Mouse (Mus musculus) embryo, embryonic 9.5 days (tissue): ENCODE measurements at regions not wholly inside any gene's neighbourhood (a gene's known extent, or its start where the extent isn't known, plus 50 kb on each side); places are given as distances from the start of the nearest gene placed in this dataset.

Experiments
- DNase-seq: peaks from one replicate; pipeline ENCODE4 v3.0.0-alpha.2; 2017; ENCODE audit errors: extremely low spot score

DNA sequence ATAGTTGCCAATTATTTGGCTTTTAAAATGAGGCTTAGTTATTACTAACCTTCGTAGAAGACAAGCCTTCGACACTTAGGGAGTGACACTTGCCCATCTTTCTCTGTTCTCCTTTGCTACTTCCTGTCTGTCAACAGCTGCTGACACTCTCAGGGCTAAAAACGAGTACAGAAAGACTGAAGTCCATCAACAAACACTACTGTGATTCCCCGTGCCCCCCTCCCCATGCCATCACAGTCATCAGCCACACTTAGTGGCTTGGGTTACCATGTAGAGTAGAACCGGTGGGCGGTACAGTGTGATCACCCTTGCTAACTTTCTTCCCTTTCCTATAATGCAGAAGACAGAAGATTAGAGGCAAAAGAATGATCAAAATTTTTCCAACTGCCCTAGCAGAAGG is 402.4 kb downstream of the Atp23 start:
- DNase-seq: no peak

DNA sequence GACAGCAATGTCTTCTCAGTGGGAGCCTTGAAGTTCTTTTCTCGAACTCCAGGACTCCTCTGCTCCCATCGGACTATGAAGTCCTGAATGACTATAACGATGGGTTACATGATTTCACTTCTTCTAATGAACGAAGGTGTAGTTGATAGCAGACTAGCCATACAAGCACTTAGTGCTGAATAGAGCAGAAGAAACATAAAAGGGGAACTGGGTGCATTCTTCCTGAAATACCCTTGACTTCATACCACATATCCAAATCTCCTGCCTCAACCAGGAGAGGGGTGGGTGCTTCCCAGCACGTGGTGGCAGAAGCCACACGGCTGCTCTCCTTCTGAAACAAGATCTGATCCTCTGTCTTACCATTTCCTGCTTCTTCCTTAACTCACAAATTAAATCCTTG is 407.4 kb downstream of the Atp23 start:
- DNase-seq: no peak

DNA sequence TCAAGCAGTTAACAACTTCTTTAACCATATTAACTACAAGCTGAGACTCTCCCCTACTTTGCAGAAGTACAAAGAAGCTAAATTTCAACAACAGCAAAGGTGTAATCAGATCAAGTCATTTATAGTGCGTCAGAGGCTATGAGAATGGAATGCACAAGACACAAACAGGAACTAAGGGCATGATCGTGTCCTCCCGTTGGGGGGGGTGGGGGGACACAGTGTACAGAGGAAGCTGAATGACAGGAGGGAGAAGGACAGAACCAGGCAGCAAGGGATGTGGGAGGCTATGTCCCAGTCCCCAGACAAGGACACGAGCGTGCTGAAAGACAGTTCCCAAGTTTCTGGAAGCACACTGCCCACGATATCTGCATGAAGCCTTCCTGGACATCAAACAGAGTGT is 408.9 kb downstream of the Atp23 start:
- DNase-seq: no peak

DNA sequence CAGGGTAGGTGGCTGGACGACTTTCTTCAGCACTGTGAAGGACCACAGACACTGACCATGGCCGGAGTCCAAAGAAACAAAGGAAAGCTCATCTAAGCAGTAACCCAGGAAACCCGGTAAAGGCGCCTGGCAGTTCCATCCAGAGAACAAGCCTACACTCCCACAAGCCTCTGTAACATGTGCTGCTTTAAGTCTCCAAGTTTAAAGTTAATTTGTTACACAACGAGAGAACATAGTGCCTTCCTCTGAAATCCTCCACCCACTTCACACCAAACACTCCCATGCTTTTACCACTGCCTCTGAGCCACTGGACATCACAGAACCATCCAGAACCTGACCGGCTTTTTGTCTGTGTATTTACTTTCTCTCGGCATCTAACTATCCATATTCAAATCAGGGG is 416.0 kb downstream of the Atp23 start:
- DNase-seq: no peak

DNA sequence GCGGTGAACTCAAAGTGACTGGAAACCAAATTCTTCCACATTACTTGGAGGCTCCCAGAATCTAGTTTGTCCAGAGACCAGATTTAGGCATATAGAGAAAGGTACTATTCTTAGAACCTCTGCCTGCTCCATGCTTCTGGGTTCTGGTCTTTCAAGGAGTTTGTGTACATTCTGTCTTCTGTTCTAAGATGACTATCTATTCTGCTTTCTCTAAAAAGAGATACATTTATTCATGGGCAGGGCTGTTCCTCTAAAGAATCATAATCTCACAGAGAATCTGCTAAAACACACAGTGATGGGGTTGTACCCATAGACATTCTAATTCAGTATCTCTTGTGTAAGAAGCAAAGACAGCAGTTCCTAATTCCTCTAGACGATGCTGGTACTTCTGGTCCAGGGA is 417.7 kb downstream of the Atp23 start:
- no peak for DNase-seq

DNA sequence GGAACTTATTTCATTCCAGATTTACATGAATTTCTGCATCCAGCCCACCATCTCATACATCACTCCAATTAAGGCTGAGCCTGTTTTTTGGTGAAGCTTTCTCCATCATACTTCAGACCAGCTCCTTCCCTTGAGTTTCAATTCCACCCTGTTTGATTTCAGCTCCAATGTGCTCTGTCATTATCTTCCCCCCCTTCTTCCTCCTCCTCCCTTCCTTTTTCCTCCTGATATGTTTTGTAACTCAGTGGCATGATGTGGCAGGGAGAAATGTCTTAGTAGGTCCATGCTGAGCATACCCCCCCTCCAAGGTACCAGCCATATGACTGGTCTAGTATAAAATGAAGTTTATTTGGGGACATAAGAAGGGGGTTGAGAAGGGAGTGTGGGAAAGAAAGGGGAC is 420.8 kb downstream of the Atp23 start:
- DNase-seq: no peak

DNA sequence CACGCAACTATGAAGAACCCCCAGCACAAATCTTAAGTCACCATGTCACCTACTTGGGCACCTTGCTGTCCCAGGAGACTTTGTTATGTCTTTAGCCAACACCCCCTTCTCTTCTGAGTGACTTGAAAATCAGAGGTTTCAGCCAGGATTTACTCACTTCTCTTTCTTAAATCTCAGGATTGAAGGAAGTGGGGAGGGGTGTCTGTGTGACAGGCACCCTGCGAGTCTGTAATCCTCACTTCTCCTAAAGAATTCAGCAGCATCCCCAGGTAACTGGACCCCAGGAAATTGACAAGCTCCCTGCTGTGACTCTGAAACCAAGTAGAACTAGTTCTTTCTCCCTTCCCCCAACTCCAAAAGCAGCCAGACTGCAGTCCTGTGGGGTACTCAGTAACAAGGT is 421.4 kb downstream of the Atp23 start:
- no peak for DNase-seq

DNA sequence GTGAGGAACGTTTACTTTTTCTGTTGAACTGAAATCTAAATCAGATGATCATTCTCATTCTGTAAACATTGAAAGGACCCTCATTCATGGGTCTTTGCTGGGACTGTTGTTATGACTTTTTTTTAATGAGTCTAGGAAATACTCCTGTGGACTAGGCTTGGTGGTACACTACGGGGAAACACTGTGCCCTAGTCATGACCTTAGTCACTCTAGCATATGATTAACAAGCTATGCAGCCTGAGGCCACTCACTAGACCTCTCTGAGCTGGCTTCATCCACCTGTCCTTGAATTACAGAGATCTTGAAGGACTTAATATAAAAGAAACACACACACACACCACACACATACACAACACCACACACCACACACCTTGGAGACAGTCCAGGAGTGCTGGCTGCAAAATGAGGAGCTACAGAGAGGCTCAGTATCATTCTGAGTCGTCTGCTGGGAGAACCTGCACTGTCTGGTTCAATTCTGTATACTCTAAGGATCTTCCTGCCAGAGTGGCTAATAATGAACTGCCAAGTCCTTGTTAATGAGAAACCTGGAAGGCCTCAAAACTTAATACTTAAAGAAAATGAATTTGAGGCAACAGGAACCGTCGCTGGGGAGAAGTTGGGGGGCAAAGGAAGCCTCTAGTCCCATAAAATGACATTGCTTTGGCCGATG is 428.0 kb downstream of the Atp23 start:
- no peak for DNase-seq

DNA sequence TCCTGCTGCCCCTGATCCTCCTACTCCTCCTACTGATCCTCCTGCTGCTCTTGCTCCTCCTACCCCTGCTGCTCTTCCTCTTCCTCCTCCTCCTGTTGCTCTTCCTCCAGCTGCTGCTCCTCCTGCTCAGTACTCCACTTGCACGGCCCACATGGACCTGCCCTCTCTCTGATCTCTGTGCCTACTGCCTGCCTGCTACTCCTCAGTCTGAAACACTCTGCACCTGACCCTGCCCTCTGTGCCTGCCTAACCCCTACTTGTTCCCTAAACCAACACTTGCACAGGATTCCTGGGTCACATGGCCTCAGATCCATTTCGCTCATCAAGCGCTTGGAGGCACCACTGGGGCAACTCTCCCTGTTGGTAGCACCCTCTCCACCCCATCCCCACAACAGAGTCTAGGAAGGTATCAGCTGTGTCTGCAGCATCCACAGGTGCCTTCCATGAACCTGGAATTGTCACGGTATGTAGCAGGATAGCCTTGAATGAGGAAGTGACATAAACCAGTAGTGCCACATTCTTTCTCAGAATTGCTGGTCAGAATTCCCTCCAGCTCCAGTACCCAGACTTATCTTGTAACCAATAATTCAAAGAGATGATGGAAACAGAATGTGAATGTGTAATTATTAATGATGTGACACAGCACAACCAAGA is 430.2 kb downstream of the Atp23 start:
- no peak for DNase-seq

DNA sequence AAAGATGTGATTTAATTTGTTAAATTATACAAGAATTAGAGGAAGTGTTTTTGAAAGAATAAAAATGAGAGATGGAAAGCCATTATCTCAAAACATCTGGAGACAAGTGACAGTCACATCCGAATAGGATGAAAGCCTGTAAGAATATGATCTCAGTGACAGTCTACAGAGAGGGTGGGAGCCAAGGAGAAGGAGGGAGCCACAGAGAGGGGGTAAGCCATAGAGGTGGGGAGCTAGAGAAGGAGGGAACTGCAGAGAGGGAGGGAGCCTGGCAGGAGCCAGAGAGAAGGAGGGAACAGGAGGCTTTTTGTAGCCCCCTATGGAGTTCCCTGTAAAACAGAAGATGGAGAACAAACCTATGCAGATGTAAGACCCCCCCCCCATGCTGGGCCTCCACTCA is 438.4 kb downstream of the Atp23 start:
- no peak for DNase-seq

DNA sequence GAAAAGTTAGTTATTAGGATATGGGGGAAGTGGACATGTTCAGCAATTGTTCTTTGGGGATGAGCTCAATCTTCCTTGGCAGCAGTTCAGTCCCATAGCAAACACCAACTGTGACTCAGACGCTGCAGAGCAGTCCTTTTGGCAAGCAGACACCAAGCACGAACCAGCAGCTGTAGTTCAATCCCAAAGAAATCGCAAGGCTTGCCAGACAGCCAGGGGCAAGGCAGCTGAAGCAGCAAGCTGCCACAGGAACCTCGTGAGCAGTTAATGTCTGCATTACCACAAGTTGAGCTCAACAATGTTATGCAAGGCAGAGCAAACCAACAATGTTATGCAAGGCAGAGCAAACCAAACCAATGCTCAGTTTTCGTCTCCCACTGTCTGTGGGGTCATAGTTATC is 442.6 kb downstream of the Atp23 start:
- DNase-seq: no peak

DNA sequence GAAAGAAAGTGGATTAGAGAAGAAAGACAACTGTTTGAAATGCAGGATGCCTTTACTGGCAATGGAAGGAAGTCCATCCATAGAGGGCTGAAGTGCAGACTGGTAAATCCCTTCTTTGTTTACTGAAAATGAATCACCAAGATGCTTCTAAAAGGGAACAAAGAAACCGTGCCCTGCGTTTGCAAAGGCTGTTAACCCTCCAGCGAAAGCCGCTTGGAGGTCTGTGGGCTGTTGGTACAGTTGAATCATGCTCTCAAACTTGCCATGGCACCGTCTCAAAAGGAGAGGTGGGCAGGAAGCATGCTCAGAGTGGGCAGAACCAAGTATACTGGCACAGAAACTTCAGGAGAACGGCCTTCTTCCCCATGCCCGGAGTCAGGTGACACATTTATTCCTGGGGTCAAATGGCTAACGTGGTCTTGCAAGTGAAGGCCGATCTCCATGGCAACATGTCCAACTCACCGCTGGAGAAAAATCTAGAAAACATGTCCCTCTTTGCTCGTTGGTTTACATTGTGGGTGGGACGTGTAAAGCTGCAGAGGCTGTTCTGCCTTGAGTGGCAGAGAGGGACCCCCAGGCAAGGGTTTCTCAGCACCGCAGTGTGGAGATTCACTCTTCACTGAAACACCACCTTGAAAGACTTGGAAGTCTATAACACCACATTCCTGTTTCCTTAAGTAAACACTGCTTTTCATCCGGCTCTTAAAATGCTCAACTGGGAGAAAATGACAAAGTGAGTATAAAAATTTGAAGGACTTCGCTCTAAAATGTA is 448.2 kb downstream of the Atp23 start:
- no peak for DNase-seq

DNA sequence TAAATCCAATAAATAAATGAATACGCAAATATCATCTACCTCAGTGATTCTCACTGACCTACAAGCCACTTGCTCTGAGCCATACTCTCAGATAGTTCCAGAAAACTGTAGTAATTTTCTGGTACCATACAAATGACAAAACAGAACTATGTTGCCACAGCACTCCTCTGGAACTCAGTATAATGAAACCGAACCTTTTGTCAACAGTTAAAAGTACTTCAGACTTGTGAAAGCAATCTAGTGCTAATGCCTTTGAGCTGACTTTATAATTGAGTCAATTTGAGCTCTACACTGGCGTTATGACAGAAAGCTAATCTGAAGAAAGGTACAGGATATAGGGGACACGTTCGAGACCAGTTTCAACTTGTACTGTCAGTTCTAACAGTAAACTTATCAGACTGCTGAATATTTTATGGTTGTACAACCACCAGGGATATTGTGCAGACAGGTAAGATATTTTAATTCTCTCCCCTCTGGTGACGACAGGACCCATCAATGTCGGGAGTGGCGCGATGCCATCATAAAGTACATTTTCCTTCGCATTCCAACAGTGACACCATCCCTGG is 449.0 kb downstream of the Atp23 start:
- DNase-seq: no peak

DNA sequence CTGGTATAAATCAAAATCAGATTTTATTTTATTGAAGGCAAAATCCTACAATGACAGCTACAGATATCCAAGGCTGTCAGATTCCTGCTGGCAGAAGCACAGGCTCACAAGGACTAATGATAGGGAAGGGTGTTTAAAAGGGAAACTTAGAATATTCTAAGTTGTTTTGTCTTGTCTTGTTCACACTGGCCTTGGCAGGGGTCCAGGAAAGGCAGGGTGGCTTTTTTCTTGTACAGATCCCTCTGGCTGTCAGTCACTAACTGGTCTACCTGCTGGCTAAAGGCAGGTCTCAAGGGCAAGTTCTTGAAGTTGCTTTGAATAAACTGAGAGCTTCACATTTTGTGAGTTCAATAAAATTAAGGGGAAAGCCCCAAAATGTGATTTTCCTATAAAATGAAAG is 465.3 kb downstream of the Lrig3 start:
- DNase-seq: no peak

DNA sequence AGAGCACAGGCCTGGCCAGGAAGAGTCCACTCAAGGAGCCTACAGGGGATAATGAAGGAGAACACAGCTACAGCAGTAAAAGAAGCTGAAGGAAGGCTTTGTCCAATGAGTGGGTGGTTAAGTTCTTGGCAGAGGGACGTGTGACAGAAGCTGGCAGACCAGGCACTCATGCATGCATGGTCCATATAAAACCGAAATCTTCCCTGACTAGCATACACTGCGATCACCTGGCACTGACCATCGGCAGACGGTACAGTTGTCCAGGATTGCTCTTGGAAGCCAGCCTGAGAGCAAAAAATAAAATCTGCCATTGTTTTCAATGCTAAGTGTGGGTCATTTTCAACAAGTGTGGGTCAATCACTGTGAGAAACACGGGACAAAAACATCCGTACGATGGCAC is 464.4 kb downstream of the Lrig3 start:
- DNase-seq: no peak

DNA sequence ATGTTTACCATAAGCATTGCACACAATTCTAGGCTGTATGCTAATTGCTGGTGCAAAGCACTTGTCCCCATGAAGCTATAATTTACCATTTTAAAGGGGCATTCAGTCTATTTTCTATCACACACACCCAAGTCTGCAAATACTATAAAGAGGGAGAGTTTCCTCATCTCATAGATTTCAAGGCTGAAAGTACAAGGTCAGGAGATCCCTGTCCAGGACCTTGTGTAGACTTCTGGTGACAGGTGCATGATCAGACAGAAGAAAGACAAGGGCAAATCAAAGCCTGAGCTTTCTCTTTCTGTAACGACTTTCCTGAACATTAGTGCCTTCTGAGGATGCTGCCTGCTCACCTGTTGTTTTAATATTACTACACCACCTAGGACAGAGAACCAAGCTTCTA is 463.5 kb downstream of the Lrig3 start:
- no peak for DNase-seq

DNA sequence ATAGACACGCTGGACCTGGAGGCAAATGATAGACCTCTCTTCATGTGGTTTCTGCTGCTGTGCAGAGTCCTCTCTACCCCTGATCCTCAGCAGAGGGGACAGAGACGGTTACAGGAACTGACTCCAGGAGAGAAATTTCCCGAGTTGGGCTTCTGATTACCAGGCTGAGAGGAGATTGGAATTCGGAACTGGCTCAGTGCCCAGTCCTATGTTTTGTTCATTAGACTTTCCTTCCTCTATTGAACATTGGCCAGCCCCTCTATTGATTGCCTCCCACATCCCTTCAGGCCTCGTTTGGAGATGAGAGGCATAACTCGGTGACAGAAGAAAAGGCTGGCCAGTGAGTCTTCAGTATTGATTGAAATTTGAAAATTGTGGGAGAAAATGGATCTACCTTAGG is 456.1 kb downstream of the Lrig3 start:
- DNase-seq: no peak

DNA sequence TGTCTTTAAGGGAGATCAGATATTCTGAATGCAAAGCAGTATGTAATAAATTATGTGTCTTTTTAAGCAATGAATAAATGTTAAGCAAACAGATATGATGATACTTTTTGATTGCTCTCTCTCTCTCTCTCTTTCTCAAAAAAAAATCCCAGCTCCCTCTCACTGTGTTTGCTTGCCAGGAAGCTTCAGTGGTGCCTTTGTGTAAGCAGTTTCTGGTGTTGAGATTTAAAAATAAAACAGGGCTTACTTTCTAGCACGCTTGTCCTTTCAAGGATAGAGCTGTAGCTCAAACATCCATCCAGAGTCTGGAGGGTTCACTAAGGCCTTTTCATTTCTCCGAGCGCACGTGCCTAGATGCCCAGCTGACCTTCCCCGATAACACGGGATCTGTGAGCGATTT is 447.8 kb downstream of the Lrig3 start:
- no peak for DNase-seq

DNA sequence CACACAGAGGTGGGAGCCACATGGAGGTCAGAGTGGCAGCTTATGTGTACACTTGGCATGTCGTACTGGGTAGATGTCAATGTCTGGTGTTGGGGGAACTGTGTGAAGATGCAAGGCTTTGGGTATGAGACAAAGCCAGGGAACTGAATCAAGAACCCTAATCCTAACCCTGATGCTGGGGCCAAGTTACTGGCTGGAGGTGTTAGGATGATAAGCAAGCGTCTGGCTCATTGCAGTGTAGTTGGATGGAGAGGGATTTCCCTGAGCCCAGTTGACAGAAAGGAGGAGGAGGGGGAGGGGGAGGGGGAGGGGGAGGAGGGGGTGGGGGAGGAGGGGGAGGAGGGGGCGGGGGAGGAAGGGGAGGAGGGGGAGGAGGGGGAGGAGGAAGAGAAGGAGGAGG is 426.3 kb downstream of the Lrig3 start:
- DNase-seq: no peak

DNA sequence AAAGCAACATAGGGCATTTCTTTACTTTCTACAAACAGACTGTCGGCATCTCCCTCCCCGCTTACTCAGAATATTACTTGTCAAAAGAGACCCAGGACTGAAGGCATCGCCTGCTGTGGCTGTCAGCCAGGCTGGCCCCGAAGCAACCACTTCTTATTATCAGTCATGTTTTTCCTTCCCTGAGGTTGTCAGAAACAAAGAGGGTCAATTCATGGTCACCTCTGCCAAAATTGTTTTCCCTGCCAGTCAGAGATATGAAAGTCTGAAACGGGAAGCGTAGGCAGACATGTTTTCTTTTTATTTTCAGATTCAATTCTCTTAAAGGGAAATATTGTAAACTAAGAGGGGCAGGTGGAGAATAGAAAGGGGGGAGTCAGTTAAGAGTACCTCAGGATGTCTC is 425.8 kb downstream of the Lrig3 start:
- no peak for DNase-seq

DNA sequence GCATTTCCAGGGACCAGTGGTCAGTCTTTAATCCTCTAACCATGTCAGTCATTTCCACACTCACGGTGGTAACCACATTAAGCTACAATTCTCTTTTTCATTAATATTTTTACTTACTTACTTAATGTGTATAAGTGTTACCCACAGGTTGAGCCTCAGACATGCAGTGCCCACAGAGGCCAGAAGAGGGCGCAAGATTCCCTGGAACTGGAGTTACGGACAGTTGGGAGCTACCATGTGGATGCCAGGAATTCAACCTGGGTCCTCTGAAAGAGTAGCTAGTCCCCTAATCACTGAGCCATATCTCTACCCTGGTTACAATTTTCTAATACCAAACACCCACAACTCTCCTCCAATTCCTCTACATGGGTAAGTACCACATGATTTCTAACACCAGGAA is 420.5 kb downstream of the Lrig3 start:
- no peak for DNase-seq

DNA sequence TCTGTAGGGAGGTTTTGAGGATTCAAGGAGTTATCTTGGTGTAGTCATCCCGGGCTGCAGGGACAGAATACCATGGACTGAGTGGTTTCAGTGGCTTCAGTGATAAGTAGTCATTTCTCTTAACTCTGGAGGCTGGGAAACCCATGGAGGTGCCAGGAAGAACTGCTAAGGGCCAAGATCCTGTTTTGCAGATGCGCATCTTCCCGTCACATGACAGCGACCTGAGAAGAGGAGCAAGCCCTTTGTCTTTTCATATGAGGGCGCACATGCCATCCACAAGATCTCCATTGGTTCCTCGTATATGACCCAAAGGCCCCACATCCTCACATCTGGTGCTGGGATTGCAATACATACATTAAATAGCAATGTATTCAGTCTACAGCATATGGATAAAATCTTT is 419.7 kb downstream of the Lrig3 start:
- no peak for DNase-seq

DNA sequence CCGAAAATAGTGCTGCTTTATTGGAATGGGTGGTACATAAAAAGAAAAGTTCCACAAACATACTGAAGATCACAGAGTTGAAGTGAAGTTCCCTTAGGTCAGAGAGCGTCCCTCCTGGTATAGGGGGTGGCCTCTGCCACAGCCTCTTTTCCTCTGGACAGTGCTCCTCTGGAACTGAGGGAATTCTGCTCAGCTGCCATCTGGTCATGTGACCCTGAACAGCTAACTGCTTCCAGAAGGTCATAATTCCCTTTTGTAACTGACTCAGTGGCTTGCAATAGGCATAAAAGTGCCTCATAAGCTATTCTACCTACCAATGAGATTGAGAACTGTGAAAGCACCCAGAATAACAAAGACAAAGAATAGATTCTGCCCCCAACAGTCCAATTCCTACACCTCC is 414.4 kb downstream of the Lrig3 start:
- DNase-seq: no peak
